ENCODE assay signal across 16 mouse cellular contexts in the genomic region with DNA sequence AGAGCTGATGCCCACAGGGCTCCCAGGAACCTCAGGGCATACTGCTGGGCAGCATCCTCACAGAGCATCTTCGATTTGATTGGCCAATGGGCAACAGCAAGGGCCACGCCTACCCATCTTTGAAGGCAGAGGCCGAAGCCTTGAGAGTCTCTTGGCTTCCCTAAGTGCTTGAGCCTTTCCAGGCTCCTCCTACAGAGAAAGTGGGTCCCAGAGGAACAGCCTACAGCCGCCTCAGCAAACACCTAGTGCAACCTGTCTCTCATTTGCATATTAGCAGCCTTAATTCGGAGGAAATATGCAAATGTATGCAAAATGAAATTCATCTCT. TPM values are rescaled to one million over a fixed set of nuclear protein-coding genes. Genes with fewer than 3 reads are reported as not detected.
DNase-seq lines count a peak whose midpoint lies in the region; ATAC-seq lines count a peak whose summit lies in the region.
"Had no signal": no experiment of that assay in that cellular context is flagged by ENCODE, and none has a peak within 500 bp of the region (broad histone marks: within the 10 kb centered on the region; RNA-seq: fewer than 3 reads in every experiment).

No protein-coding gene starts in this region.

- no peak overlapping the region for H3K4me2 ChIP-seq in forebrain, embryonic 15.5 days (replicated peaks)
- H3K4me2 ChIP-seq: heart, embryonic 15.5 days had no signal

- no peaks in the 10 kb centered on the region for H3K9me3 ChIP-seq in heart, embryonic 10.5 days
- no peaks in the 10 kb centered on the region for H3K9me3 ChIP-seq in forebrain, embryonic 15.5 days
- H3K9me3 ChIP-seq in midbrain, embryonic 10.5 days (replicated peaks), result no peaks in the 10 kb centered on the region
- H3K9me3 ChIP-seq: heart, embryonic 15.5 days had no signal

- intact Hi-C loops in heart, postnatal 25 days (cut with DNase I), result no loop called here

- peak; percentile 57 for ATAC-seq in forebrain, embryonic 15.5 days (replicated peaks)
- no peak for ATAC-seq in granulocyte monocyte progenitor cell, adult 5-6 weeks (replicated peaks; ENCODE audit: poor library complexity, severe bottlenecking)

- DNase-seq in heart, embryonic 10.5 days (ENCODE audit: low spot score), result no peak
- no peak for DNase-seq in heart, postnatal 25 days (ENCODE audit: low spot score)
- DNase-seq in brain, adult 2 months (ENCODE audit: low read depth, low spot score), result peak; percentile 7
- peak; percentile 21 for DNase-seq in midbrain, embryonic 10.5 days (ENCODE audit: low spot score)
- DNase-seq in thymus, postnatal 10 days (ENCODE audit: low spot score in 2 of 2), result no peak
- no peak for DNase-seq in ovary, adult 18-20 months (ENCODE audit: low spot score)
- DNase-seq: kidney, adult 9 months; liver; right cerebral cortex, postnatal 25 days had no signal

- H3K27ac ChIP-seq in heart, embryonic 10.5 days, result peak overlapping the region; percentile 75; the same call in 1 of the 2 replicates
- H3K27ac ChIP-seq in forebrain, embryonic 15.5 days (replicated peaks), result peak overlapping the region; percentile 88
- H3K27ac ChIP-seq in midbrain, embryonic 10.5 days (replicated peaks), result peak overlapping the region; percentile 74

- no peaks in the 10 kb centered on the region for H3K36me3 ChIP-seq in heart, embryonic 10.5 days
- no peaks in the 10 kb centered on the region for H3K36me3 ChIP-seq in forebrain, embryonic 15.5 days
- H3K36me3 ChIP-seq in midbrain, embryonic 10.5 days, result no peaks in the 10 kb centered on the region
- H3K36me3 ChIP-seq: heart, embryonic 15.5 days had no signal

- peaks cover 11% of the 10 kb centered on the region for H3K27me3 ChIP-seq in heart, embryonic 10.5 days (ENCODE audit: insufficient read depth, poor library complexity, severe bottlenecking)
- no peaks in the 10 kb centered on the region for H3K27me3 ChIP-seq in forebrain, embryonic 15.5 days
- H3K27me3 ChIP-seq in midbrain, embryonic 10.5 days (ENCODE audit: low read depth, poor library complexity, severe bottlenecking), result peaks cover 50% of the 10 kb centered on the region
- H3K27me3 ChIP-seq: heart, embryonic 15.5 days had no signal

- 60% methylated on average over 5 of the region's 5 CpGs for WGBS in heart, embryonic 10.5 days
- 35% methylated on average over 5 of the region's 5 CpGs for WGBS in forebrain, embryonic 15.5 days
- WGBS in midbrain, embryonic 10.5 days, result 49% methylated on average over 5 of the region's 5 CpGs

- peaks cover 56% of the 10 kb centered on the region for H3K4me1 ChIP-seq in heart, embryonic 10.5 days
- peaks cover 45% of the 10 kb centered on the region for H3K4me1 ChIP-seq in forebrain, embryonic 15.5 days
- peaks cover 53% of the 10 kb centered on the region for H3K4me1 ChIP-seq in midbrain, embryonic 10.5 days

- no peak overlapping the region for H3K4me3 ChIP-seq in heart, embryonic 10.5 days
- no peak overlapping the region for H3K4me3 ChIP-seq in forebrain, embryonic 15.5 days
- no peak overlapping the region for H3K4me3 ChIP-seq in midbrain, embryonic 10.5 days
- H3K4me3 ChIP-seq: heart, embryonic 15.5 days had no signal

- peak overlapping the region; percentile 9; the same call in 1 of the 2 replicates for H3K9ac ChIP-seq in forebrain, embryonic 15.5 days (replicated peaks)
- H3K9ac ChIP-seq: heart, embryonic 15.5 days had no signal

RNA-seq across cellular contexts. Expression of a gene that starts 39.6 kb away (rescaled TPM):
- not detected in 2 replicates for polyA plus RNA-seq in heart, embryonic 10.5 days (2016; fragmentation: Nextera tagmentation; extraction: Ambion mirVana)
- not detected for total RNA-seq in heart, postnatal 25 days (2021)
- not detected in 2 replicates for polyA plus RNA-seq in forebrain, embryonic 15.5 days (2015; fragmentation: Nextera tagmentation; extraction: Ambion mirVana)
- not detected in 2 replicates for polyA plus RNA-seq in midbrain, embryonic 10.5 days (2016; fragmentation: Nextera tagmentation; extraction: Ambion mirVana)
- not detected in 2 replicates for total RNA-seq in granulocyte monocyte progenitor cell, adult 5-6 weeks (2014; fragmentation: Nextera tagmentation)
- total RNA-seq in granulocyte monocyte progenitor cell, adult 5-6 weeks (2017), result not detected in 2 replicates
- total RNA-seq: layer of hippocampus, postnatal 25 days had no signal
- polyA plus RNA-seq: cortical plate, adult 2 months; heart, embryonic 15.5 days; neural tube, embryonic 14.5 days; testis, adult 2 months had no signal

Comparison
In these comparisons a context has a peak if more than half of its experiments do, and no peak if none do; other contexts are left out.
1. DNase-seq: peak in brain, adult 2 months (single experiment) and midbrain, embryonic 10.5 days (single experiment); none in heart, embryonic 10.5 days (single experiment), heart, postnatal 25 days (single experiment), thymus, postnatal 10 days (0 of 2) and ovary, adult 18-20 months (single experiment).
2. Peak in every context shown above with its lines, with median percentiles within 50 percentile points of each other: H3K27ac ChIP-seq.